8 mouse cellular contexts compared by ENCODE assay signal in genomic region chr11:88193824-88194696, GRCm38 (mm10). TPM values are rescaled to one million over a fixed set of nuclear protein-coding genes. Genes with fewer than 3 reads are reported as not detected.
DNase-seq lines count a peak whose midpoint lies in the region; ATAC-seq and TF ChIP-seq lines count a peak whose summit lies in the region.

No protein-coding gene starts in this region.

- no peak overlapping the region for H3K27ac ChIP-seq in heart, embryonic 15.5 days
- H3K27ac ChIP-seq in CH12.LX (ENCODE audit: insufficient read depth, low read depth) = no peak overlapping the region
- no peak overlapping the region for H3K27ac ChIP-seq in liver, embryonic 14.5 days

- H3K9me3 ChIP-seq in heart, embryonic 15.5 days (replicated peaks) = no peaks in the 10 kb centered on the region
- H3K9me3 ChIP-seq in CH12.LX (replicated peaks; ENCODE audit: low read length) = no peaks in the 10 kb centered on the region
- no peaks in the 10 kb centered on the region for H3K9me3 ChIP-seq in liver, embryonic 14.5 days (ENCODE audit: control insufficient read depth, low read length)

- no peaks in the 10 kb centered on the region for H3K79me2 ChIP-seq in CH12.LX (replicated peaks; ENCODE audit: control insufficient read depth, extremely low read depth, insufficient read depth, poor library complexity, severe bottlenecking)

- TF ChIP-seq CTCF in CH12.LX (conservative IDR thresholded peaks at IDR 0.05 in 1 of 2, IDR thresholded peaks at IDR 0.05 in 1 of 2; ENCODE audit: low read depth in 2 of 2, low read length in 2 of 2) = peak in 1 of 2 experiments; percentile 21; a peak in 1 of 4 replicates
- no peak for TF ChIP-seq CTCF in liver, embryonic 14.5 days (IDR thresholded peaks at IDR 0.05; ENCODE audit: low read depth)

- peak overlapping the region; percentile 61 for H3K4me2 ChIP-seq in heart, embryonic 15.5 days
- H3K4me2 ChIP-seq in CH12.LX (ENCODE audit: insufficient read depth, low read depth, poor library complexity, severe bottlenecking) = peak overlapping the region; percentile 74
- H3K4me2 ChIP-seq in liver, embryonic 14.5 days (ENCODE audit: low read depth) = peak overlapping the region; percentile 25

- H3K36me3 ChIP-seq in heart, embryonic 15.5 days = no peaks in the 10 kb centered on the region
- H3K36me3 ChIP-seq in CH12.LX (replicated peaks in 1 of 2; ENCODE audit: control insufficient read depth in 1 of 2, insufficient read depth in 1 of 2, low read length in 1 of 2) = no peaks in the 10 kb centered on the region
- H3K36me3 ChIP-seq in liver, embryonic 14.5 days (replicated peaks; ENCODE audit: control insufficient read depth, insufficient read depth, low read depth) = no peaks in the 10 kb centered on the region

- H3K9ac ChIP-seq in heart, embryonic 15.5 days = peak overlapping the region; percentile 50
- H3K9ac ChIP-seq in CH12.LX (ENCODE audit: insufficient read depth, low read depth) = no peak overlapping the region
- H3K9ac ChIP-seq in liver, embryonic 14.5 days (replicated peaks) = no peak overlapping the region

- TF ChIP-seq EP300 in CH12.LX (IDR thresholded peaks at IDR 0.05; ENCODE audit: low read length) = no peak
- no peak for TF ChIP-seq EP300 in liver, embryonic 14.5 days (IDR thresholded peaks at IDR 0.05; ENCODE audit: low read depth)

- dilution Hi-C loops in CH12.LX (cut with MboI; ENCODE audit: extremely low pct_ligation_motif_present, extremely low pct_unique_long_range_greater_than_20kb, low sequenced_read_pairs) = loop anchor here (25.0 kb wide), 1 partner anchor 132 kb away; the partner anchor contains the start of gene Vezf1

- H3K27me3 ChIP-seq in heart, embryonic 15.5 days = peaks cover 23% of the 10 kb centered on the region
- peaks cover 70% of the 10 kb centered on the region for H3K27me3 ChIP-seq in CH12.LX (replicated peaks)
- H3K27me3 ChIP-seq in liver, embryonic 14.5 days (ENCODE audit: control insufficient read depth, insufficient read depth, low read length) = peaks cover 44% of the 10 kb centered on the region

- in situ Hi-C loops in CH12.LX (cut with MboI; ENCODE audit: low pct_ligation_motif_present, low pct_unique_long_range_greater_than_20kb, low sequenced_read_pairs) = no loop called here

- TF ChIP-seq POLR2A in CH12.LX (IDR thresholded peaks at IDR 0.05; ENCODE audit: low read depth, low read length) = no peak

- H3K4me1 ChIP-seq in heart, embryonic 15.5 days (replicated peaks) = peaks cover 42% of the 10 kb centered on the region
- H3K4me1 ChIP-seq in CH12.LX (ENCODE audit: control insufficient read depth in 1 of 2, insufficient read depth in 2 of 2) = peaks cover 0 to under 1% of the 10 kb centered on the region in 2 experiments; a peak in 1 of 4 replicates
- 0 out of 4 replicates have a peak, but pooled peaks cover 0 to 2% of the 10 kb centered on the region in 2 experiments for H3K4me1 ChIP-seq in liver, embryonic 14.5 days (replicated peaks; ENCODE audit: control insufficient read depth in 2 of 2, insufficient read depth in 2 of 2, low read length in 1 of 2)

- intact Hi-C loops in heart, postnatal 36 days (cut with DNase I) = no loop called here

- TF ChIP-seq RAD21 in CH12.LX (IDR thresholded peaks at IDR 0.05; ENCODE audit: low read depth, low read length) = no peak; the same call in 1 of the 2 replicates

- no peak for ATAC-seq in heart, embryonic 15.5 days (replicated peaks; ENCODE audit: insufficient number of reproducible peaks, insufficient read depth, low FRiP score, low read depth)
- ATAC-seq in granulocyte monocyte progenitor cell, adult 5-6 weeks (replicated peaks; ENCODE audit: poor library complexity, severe bottlenecking) = peak; percentile 45
- ATAC-seq in liver, embryonic 14.5 days (ENCODE audit: insufficient read depth) = no peak
- no peak for ATAC-seq in megakaryocyte-erythroid progenitor cell, adult 5-6 weeks (replicated peaks; ENCODE audit: low FRiP score, low TSS enrichment, poor library complexity, severe bottlenecking)
- ATAC-seq in erythroblast, adult 5-6 weeks (replicated peaks; ENCODE audit: low FRiP score, poor library complexity, severe bottlenecking) = no peak

- 20% methylated on average over 29 of the region's 29 CpGs for WGBS in heart, embryonic 15.5 days
- WGBS in liver, embryonic 14.5 days (ENCODE audit: insufficient replicate concordance) = 5% methylated on average over 29 of the region's 29 CpGs

- peak overlapping the region; percentile 37 for H3K4me3 ChIP-seq in heart, embryonic 15.5 days
- peak overlapping the region in 2 of 3 experiments; percentile 21 to 24 for H3K4me3 ChIP-seq in CH12.LX (replicated peaks in 1 of 3; ENCODE audit: low read depth in 2 of 3, low read length in 2 of 3, poor library complexity in 1 of 3)
- peak overlapping the region in 1 of 2 experiments; percentile 8; a peak in 1 of 4 replicates for H3K4me3 ChIP-seq in liver, embryonic 14.5 days (ENCODE audit: insufficient read depth in 1 of 2, low read depth in 2 of 2, low read length in 2 of 2)

- DNase-seq in heart, postnatal 36 days = no peak
- no peak for DNase-seq in CH12.LX (ENCODE audit: extremely low read depth)
- DNase-seq in liver, embryonic 14.5 days (ENCODE audit: low read depth in 3 of 3, low spot score in 3 of 3) = no peak
- no peak for DNase-seq in frontal cortex, postnatal 14 days (ENCODE audit: low spot score in 2 of 2)

TF ChIP-seq in CH12.LX, 34 proteins besides CTCF, POLR2A, EP300 and RAD21:
- TF ChIP-seq ELF1 (IDR thresholded peaks at IDR 0.05; ENCODE audit: low read depth, low read length) = 0 out of 2 replicates have a peak, but pooled peaks have one; percentile 18
- 0 out of 2 replicates have a peak, but pooled peaks have one; percentile 42 for TF ChIP-seq SIN3A (IDR thresholded peaks at IDR 0.05; ENCODE audit: low read length)
- no peak for TF ChIP-seq USF1 (IDR thresholded peaks at IDR 0.05; ENCODE audit: low read depth, low read length)
- no peak for TF ChIP-seq JUN (IDR thresholded peaks at IDR 0.05; ENCODE audit: insufficient read depth, low read depth, low read length)
- TF ChIP-seq E2F4 (IDR thresholded peaks at IDR 0.05; ENCODE audit: insufficient replicate concordance, low read depth, low read length) = 0 out of 2 replicates have a peak, but pooled peaks have one; percentile 53
- 0 out of 2 replicates have a peak, but pooled peaks have one; percentile 18 for TF ChIP-seq MEF2A (IDR thresholded peaks at IDR 0.05; ENCODE audit: borderline replicate concordance, low read depth, low read length)
- TF ChIP-seq BHLHE40 (IDR thresholded peaks at IDR 0.05; ENCODE audit: low read depth, low read length) = no peak
- TF ChIP-seq USF2 (conservative IDR thresholded peaks at IDR 0.05; ENCODE audit: low read depth, low read length) = no peak
- no peak for TF ChIP-seq TCF12 (IDR thresholded peaks at IDR 0.05; ENCODE audit: low read depth, low read length)
- 0 out of 2 replicates have a peak, but pooled peaks have one; percentile 25 for TF ChIP-seq MXI1 (IDR thresholded peaks at IDR 0.05; ENCODE audit: low read depth, low read length)
- peak; percentile 32 for TF ChIP-seq SMC3 (IDR thresholded peaks at IDR 0.05; ENCODE audit: low read depth, low read length)
- no peak for TF ChIP-seq ETS1 (conservative IDR thresholded peaks at IDR 0.05; ENCODE audit: low read depth, low read length)
- 0 out of 2 replicates have a peak, but pooled peaks have one; percentile 20 for TF ChIP-seq MAFK (IDR thresholded peaks at IDR 0.05; ENCODE audit: insufficient replicate concordance, low read length)
- TF ChIP-seq NELFE (IDR thresholded peaks at IDR 0.05; ENCODE audit: low read depth, low read length) = no peak
- TF ChIP-seq CHD2 (IDR thresholded peaks at IDR 0.05; ENCODE audit: low read length) = 0 out of 2 replicates have a peak, but pooled peaks have one; percentile 19
- TF ChIP-seq RCOR1 (conservative IDR thresholded peaks at IDR 0.05; ENCODE audit: low read depth, low read length) = no peak

RNA-seq across cellular contexts. Expression of gene Mrps23, which starts 10.1 kb away (rescaled TPM):
- 80.7 and 93.9 TPM in 2 replicates for polyA plus RNA-seq in heart, embryonic 15.5 days (2015; fragmentation: Nextera tagmentation; extraction: Ambion mirVana)
- total RNA-seq in heart, postnatal 36 days (2021) = 100 to 1,000 TPM; 273 to 312 TPM
- total RNA-seq in CH12.LX (2012; rRNA removed) = 216 and 227 TPM in 2 replicates
- total RNA-seq in CH12.LX (2014; rRNA removed) = 185 and 213 TPM in 2 replicates
- polyA plus RNA-seq in CH12.LX (2012; ENCODE audit: insufficient read length, low read depth) = 233 and 262 TPM in 2 replicates
- 69.0 and 88.8 TPM in 2 replicates for total RNA-seq in granulocyte monocyte progenitor cell, adult 5-6 weeks (2014; fragmentation: Nextera tagmentation)
- 54.9 and 57.7 TPM in 2 replicates for total RNA-seq in granulocyte monocyte progenitor cell, adult 5-6 weeks (2017)
- 20.6 and 30.2 TPM in 2 replicates for polyA plus RNA-seq in liver, embryonic 14.5 days (2012; rRNA removed)
- polyA plus RNA-seq in liver, embryonic 14.5 days (2014; fragmentation: Nextera tagmentation; extraction: Ambion mirVana) = 33.3 and 33.7 TPM in 2 replicates
- 78.6 and 78.8 TPM in 2 replicates for total RNA-seq in megakaryocyte-erythroid progenitor cell, adult 5-6 weeks (2014; fragmentation: Nextera tagmentation)
- 58.9 and 154 TPM in 2 replicates for total RNA-seq in megakaryocyte-erythroid progenitor cell, adult 5-6 weeks (2017)
- total RNA-seq in erythroblast, adult 5-6 weeks (2015; ENCODE audit: low replicate concordance) = 16.9 and 19.2 TPM in 2 replicates
- total RNA-seq in erythroblast, adult 5-6 weeks (2017; ENCODE audit: low replicate concordance) = 10.1 and 51.3 TPM in 2 replicates
